Mouse (Mus musculus) G1E (cell line): ENCODE measurements around the gene Clca2.

Experiments used
- CTCF ChIP-seq: IDR thresholded peaks from 2 replicates; pipeline ENCODE4 v1.5.1; 2012; ENCODE audit warnings: low read depth, low read length, inconsistent platforms, mixed read lengths
- GATA1 ChIP-seq: IDR thresholded peaks from 2 replicates; pipeline ENCODE4 v1.6.1; 2012; ENCODE audit warnings: borderline replicate concordance, low read length, inconsistent platforms, mixed read lengths
- GATA2 ChIP-seq: IDR thresholded peaks from 2 replicates; pipeline ENCODE4 v1.6.1; 2012; ENCODE audit warnings: low read depth, low read length, inconsistent platforms, borderline replicate concordance
- TAL1 ChIP-seq: conservative IDR thresholded peaks from 2 replicates; pipeline ENCODE4 v1.6.1; 2012; ENCODE audit warnings: low read depth, low read length, inconsistent platforms, mixed read lengths

GRCm38 (mm10) chr3:145101891-145102555 lies 2.8 kb upstream of the Clca2 start:
- TF ChIP-seq CTCF (no peak), GATA1 (no peak), TAL1 (no peak), GATA2 (no peak)
